Mouse (Mus musculus) lung, embryonic 15.5 days (tissue): ENCODE results near the gene Nell2. TPM values are rescaled to one million over a fixed set of nuclear protein-coding genes. Genes with fewer than 3 reads are reported as not detected.
"Not testable (repeated sequence)": the region's sequence is repeated elsewhere in the genome, so short reads cannot be mapped to it uniquely, and the experiment has no call there.

Experiments used
- ATAC-seq: fragments of 200-750 bp; cut with Nextera tagmentation; 2 replicates; pipeline ENCODE4 v1.8.0; 2017; ENCODE audit warnings: moderate number of reproducible peaks, borderline replicate concordance; ENCODE audit not compliant: low FRiP score, low TSS enrichment; ENCODE audit errors: extremely low read depth
- H3K27ac ChIP-seq: fragments of 300-500 bp; sonication (generic); 2 replicates; pipeline ENCODE4 v1.5.1; 2015; ENCODE audit warnings: moderate library complexity, mild to moderate bottlenecking, inconsistent platforms
- H3K27me3 ChIP-seq: fragments of 300-500 bp; sonication (generic); 2 replicates; pipeline ENCODE4 v1.6.1; 2015; ENCODE audit warnings: inconsistent platforms
- H3K36me3 ChIP-seq: fragments of 300-500 bp; sonication (generic); 2 replicates; pipeline ENCODE4 v1.6.1; 2015; ENCODE audit warnings: inconsistent platforms
- H3K4me1 ChIP-seq: fragments of 300-500 bp; sonication (generic); 2 replicates; pipeline ENCODE4 v1.6.1; 2015; ENCODE audit warnings: inconsistent platforms
- H3K4me2 ChIP-seq: fragments of 300-500 bp; sonication (generic); 2 replicates; pipeline ENCODE4 v1.6.1; 2015; ENCODE audit warnings: inconsistent platforms, mild to moderate bottlenecking, moderate library complexity
- H3K4me3 ChIP-seq: fragments of 300-500 bp; sonication (generic); 2 replicates; pipeline ENCODE4 v1.5.1; 2015; ENCODE audit warnings: mild to moderate bottlenecking, inconsistent platforms
- H3K9ac ChIP-seq: fragments of 300-500 bp; sonication (generic); 2 replicates; pipeline ENCODE4 v1.6.1; 2015; ENCODE audit warnings: inconsistent platforms
- H3K9me3 ChIP-seq: fragments of 300-500 bp; sonication (generic); 2 replicates; pipeline ENCODE4 v1.6.1; 2016; ENCODE audit warnings: inconsistent platforms
- WGBS: fragments of 180-500 bp; shearing (Covaris S2); methylation state at CpG from one replicate; pipeline ENCODE4 v1.1.7; 2015; 5-methylcytosine and 5-hydroxymethylcytosine counted together
- polyA plus RNA-seq: library from polyadenylated mRNA; unstranded; fragments of >200 nt; fragmentation: Nextera tagmentation; extraction: Ambion mirVana; gene quantifications from 2 replicates; pipeline ENCODE4 v1.2.1, GENCODE M21; 2015

Gene Nell2
- polyA plus RNA-seq, 1 experiment from 2014 or later, result 1.8 TPM

DNA sequence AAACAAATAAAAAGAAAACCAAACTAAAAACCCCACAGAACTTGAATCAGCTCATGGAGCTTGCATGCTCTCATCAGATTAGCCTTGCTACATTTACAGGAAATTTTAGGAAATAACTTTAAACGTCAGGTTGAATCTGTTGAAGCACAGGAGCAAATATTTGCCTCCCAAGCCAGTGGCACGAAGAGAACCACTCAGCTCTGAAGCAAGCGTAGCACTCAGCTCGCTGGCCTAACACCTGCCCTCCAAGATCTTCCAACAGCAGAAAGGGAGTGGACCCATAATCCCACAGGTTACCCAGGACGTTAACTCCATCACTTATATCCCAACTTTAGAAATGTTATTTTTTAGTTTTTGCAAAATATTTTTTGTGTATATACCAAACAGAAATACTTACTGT lies 252.8 kb downstream of the Nell2 start:
- Histone ChIP-seq H3K27me3 (no peaks in the 10 kb centered on the region), H3K4me2 (no peak overlapping the region), H3K27ac (no peak overlapping the region), H3K4me3 (no peak overlapping the region), H3K4me1 (no peaks in the 10 kb centered on the region), H3K36me3 (no peaks in the 10 kb centered on the region), H3K9me3 (no peaks in the 10 kb centered on the region), H3K9ac (no peak overlapping the region)
- ATAC-seq, result no peak
- 58% methylated on average over 5 of the region's 5 CpGs for whole genome bisulfite sequencing

DNA sequence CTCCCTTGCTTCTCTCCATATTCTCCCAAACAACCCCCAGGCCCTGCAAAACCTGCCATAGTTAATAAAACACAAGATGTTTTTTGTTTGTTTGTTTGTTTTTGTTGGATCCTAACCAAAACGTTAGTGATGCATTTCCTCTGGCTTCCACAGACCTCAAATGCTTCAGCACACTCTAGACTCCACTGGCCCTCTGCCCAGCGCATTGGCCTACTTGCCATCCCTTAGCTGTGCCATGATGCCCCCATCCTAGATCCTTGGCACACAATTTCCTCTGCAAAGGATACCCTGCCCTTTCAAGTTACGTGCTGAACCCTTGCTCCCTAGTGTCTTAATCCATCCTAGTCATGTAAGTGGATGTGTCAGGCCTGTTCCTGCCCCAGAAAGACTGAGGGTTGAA lies 255.1 kb downstream of the Nell2 start:
- no peaks in the 10 kb centered on the region for H3K9me3 ChIP-seq
- 70% methylated on average over 3 of the region's 3 CpGs for WGBS
- H3K4me1 ChIP-seq, result no peaks in the 10 kb centered on the region
- H3K27me3 ChIP-seq, result no peaks in the 10 kb centered on the region
- H3K4me3 ChIP-seq, result no peak overlapping the region
- no peaks in the 10 kb centered on the region for H3K36me3 ChIP-seq
- no peak for ATAC-seq
- H3K27ac ChIP-seq, result no peak overlapping the region
- no peak overlapping the region for H3K4me2 ChIP-seq
- H3K9ac ChIP-seq, result no peak overlapping the region

DNA sequence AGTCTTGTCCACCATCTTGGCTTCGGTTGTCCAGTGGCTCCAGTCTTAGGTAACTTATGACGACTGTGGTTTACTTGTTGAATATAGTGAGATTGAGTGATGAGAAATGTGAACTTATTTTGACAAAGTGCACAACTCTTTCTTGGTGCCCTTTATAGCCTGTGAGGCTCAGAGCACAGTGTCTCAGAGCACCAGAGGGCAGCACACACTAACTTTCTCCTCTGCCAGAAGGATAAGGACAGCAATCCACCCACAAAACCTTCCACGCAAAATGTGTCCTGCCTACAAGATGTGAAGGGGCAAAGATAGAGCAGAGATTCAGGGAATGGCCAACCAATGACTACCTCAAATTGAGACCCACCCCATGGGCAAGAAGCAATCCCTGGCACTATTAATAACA lies 256.2 kb downstream of the Nell2 start:
- ATAC-seq, result no peak
- Histone ChIP-seq H3K9ac (no peak overlapping the region), H3K27me3 (no peaks in the 10 kb centered on the region), H3K27ac (no peak overlapping the region), H3K4me3 (no peak overlapping the region), H3K4me2 (no peak overlapping the region), H3K9me3 (no peaks in the 10 kb centered on the region), H3K36me3 (no peaks in the 10 kb centered on the region), H3K4me1 (no peaks in the 10 kb centered on the region)
- WGBS, result 89% methylated on average over 3 of the region's 3 CpGs

DNA sequence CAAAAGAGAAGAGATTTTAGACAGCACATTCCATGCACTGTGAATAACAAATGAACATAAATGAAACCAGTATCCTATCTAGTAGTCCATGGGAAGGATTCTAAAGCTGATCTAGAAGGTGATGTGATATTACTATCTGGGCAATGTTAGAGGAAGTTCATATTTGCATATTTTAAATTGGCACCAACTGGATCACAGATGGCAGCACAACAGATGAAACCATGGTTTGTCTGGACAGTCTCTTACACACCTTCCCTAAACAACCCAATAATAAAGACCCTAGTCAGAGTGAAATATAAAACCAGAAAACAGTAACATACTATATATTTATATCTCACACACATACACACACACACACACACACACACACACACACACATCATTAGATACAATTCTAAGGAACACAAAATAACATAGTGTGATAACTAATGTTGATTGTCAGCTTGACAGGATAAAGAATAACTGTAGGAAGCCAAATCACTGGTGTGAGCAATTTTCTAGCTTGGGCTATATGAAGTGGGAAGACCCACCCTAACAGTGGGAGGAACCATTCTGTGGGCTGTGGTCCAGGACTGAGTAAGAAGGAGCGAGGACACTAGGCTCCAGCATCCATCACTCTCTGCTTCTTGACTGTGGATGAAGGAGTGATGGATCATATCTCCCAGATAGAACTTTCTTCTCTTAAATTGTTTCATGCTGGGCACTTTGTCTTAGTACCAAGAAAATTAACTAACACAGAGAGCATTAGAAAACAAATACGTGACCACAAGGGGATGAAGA lies 268.5 kb downstream of the Nell2 start:
- Histone ChIP-seq H3K27me3 (no peaks in the 10 kb centered on the region), H3K36me3 (no peaks in the 10 kb centered on the region), H3K4me3 (no peak overlapping the region), H3K4me2 (no peak overlapping the region), H3K9ac (no peak overlapping the region), H3K27ac (no peak overlapping the region), H3K4me1 (no peaks in the 10 kb centered on the region), H3K9me3 (no peaks in the 10 kb centered on the region)
- no peak for ATAC-seq
- 74% methylated on average over 2 of the region's 2 CpGs for WGBS

DNA sequence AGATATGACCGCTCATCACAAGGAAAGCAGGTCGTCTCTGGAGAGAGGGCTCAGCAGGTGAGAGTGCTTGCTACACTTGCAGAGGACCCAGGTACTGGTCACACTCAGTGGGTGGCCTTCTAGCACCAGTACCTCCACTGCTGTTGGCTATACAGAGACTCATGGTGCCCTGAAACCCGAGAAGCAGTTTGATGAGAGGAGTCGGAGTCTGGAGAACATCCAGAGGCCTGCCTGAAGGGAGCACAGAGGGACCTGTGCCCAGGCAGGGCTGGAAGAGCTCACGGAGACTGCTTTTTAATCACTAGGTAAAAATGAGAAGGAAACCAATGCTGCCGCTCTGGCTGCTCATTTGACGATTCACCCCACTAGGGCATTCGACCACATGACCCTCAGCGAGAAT lies 271.2 kb downstream of the Nell2 start:
- Histone ChIP-seq H3K36me3 (no peaks in the 10 kb centered on the region), H3K27ac (no peak overlapping the region), H3K27me3 (no peaks in the 10 kb centered on the region), H3K4me2 (no peak overlapping the region), H3K9ac (no peak overlapping the region), H3K4me1 (no peaks in the 10 kb centered on the region), H3K4me3 (no peak overlapping the region), H3K9me3 (no peaks in the 10 kb centered on the region)
- ATAC-seq, result no peak
- 60% methylated on average over 9 of the region's 9 CpGs for WGBS

DNA sequence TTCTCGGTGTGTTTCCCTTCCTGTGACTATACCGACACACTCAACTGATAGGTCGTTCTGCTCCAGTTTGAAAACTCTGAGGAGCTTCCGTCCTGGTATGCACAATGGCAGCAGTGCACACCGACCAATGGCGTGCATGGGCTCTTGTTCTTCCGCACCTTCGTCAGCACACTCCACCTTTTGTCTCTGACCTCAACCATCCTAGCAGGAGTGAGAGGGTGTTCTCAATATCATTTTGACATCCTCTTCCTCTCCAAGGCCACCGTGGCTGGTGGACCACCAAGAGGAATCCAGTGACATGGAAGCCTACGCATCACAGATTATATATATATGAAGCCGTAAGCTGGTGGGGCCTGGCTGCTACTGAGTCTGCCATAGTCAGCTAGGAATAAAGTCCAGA lies 282.8 kb downstream of the Nell2 start:
- H3K4me2 ChIP-seq, result no peak overlapping the region
- H3K27ac ChIP-seq, result no peak overlapping the region
- no peak for ATAC-seq
- WGBS, result 90% methylated on average over 11 of the region's 11 CpGs
- no peaks in the 10 kb centered on the region for H3K27me3 ChIP-seq
- no peak overlapping the region for H3K9ac ChIP-seq
- no peak overlapping the region for H3K4me3 ChIP-seq
- no peaks in the 10 kb centered on the region for H3K36me3 ChIP-seq
- no peaks in the 10 kb centered on the region for H3K4me1 ChIP-seq
- H3K9me3 ChIP-seq, result no peaks in the 10 kb centered on the region

DNA sequence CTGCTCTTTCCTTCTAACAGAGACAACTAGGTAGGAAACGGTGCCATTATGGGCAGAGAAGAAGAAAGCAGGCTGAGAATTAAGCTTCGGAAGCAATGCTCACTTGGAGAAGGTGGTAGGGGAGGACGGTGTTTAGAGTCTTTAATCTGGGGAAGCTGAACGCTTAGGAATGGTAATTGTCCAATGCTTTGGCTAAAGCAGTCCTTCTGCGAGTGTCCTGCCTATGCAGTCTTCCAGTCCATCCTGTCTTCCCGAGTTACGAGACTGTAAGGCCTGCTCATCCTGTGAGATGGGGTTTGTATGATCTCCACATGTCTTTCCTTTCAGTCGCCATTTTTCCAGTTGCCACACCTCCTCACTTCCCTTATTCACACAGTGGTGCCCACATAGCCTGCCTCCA lies 284.5 kb downstream of the Nell2 start:
- no peaks in the 10 kb centered on the region for H3K9me3 ChIP-seq
- WGBS, result 75% methylated on average over 8 of the region's 8 CpGs
- no peak overlapping the region for H3K4me2 ChIP-seq
- H3K4me3 ChIP-seq, result no peak overlapping the region
- no peak overlapping the region for H3K27ac ChIP-seq
- H3K27me3 ChIP-seq, result no peaks in the 10 kb centered on the region
- no peak for ATAC-seq
- H3K4me1 ChIP-seq, result no peaks in the 10 kb centered on the region
- H3K36me3 ChIP-seq, result no peaks in the 10 kb centered on the region
- no peak overlapping the region for H3K9ac ChIP-seq

DNA sequence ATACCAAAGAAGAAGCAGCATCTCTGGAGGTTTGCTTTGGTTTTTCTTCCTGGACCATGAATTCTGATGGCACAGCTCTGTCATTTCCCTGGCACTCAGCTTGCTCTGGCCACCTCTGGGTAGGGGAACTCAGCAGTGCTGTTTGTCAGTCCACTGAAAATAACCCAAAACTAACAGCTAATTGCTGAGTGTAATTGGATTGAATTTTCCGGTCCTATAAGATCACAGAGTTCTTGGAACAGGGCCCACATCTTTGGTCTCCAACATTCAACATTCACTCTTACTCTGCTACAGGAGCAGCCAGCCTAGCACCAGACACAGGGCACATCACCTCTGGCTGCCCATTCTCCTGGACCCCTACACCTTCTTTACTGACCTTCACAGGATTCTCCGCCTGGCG lies 287.2 kb downstream of the Nell2 start:
- Histone ChIP-seq H3K27me3 (no peaks in the 10 kb centered on the region), H3K4me1 (no peaks in the 10 kb centered on the region), H3K4me3 (no peak overlapping the region), H3K4me2 (no peak overlapping the region), H3K9ac (no peak overlapping the region), H3K27ac (no peak overlapping the region), H3K9me3 (no peaks in the 10 kb centered on the region), H3K36me3 (no peaks in the 10 kb centered on the region)
- WGBS, result 80% methylated on average over 3 of the region's 3 CpGs
- no peak for ATAC-seq

DNA sequence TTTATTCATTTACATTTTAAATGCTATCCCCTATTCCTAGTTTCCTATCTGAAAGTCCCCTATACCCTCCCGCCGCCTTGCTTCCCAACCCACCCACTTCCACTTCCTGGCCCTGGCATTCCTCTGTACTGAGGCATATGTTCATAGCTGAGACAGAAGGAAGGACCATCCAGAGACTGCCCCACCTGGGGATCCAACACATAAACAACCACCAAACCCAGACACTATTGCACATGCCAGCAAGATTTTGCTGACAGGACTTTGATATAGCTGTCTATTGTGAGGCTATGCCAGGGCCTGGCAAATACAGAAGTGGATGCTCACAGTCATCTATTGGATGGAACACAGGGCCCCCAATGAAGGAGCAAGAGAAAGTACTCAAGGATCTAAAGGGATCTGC lies 291.3 kb downstream of the Nell2 start:
- H3K4me2 ChIP-seq, ATAC-seq: not testable (repeated sequence)
- WGBS, result 91% methylated on average over 2 of the region's 2 CpGs

DNA sequence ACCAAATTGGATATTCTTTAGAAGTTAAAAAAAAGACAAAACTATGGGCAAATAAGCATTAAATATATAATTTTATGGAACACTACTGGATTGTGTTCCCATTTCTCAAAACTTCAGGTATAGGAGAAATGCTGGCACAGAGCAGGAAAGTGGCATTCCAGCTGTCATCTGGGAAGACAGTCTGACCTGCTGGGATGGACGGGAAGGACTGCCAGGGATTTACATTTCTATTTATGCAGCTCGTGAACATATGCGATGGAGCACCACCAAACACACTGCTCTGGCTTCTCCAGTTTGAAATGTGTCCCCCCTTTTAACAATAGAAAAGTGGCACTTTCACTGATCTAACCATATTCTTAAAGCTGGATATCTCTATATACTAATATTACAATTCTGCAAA lies 291.9 kb downstream of the Nell2 start:
- no peaks in the 10 kb centered on the region for H3K9me3 ChIP-seq
- H3K27me3 ChIP-seq, result no peaks in the 10 kb centered on the region
- H3K4me2 ChIP-seq, result no peak overlapping the region
- WGBS, result 85% methylated on average over 3 of the region's 3 CpGs
- no peak overlapping the region for H3K9ac ChIP-seq
- H3K27ac ChIP-seq, result no peak overlapping the region
- no peak for ATAC-seq
- H3K4me3 ChIP-seq, result no peak overlapping the region
- no peaks in the 10 kb centered on the region for H3K36me3 ChIP-seq
- no peaks in the 10 kb centered on the region for H3K4me1 ChIP-seq

More for the DNA sequence above, 291.3 kb downstream of the Nell2 start:
- not testable (repeated sequence) for H3K9ac ChIP-seq, H3K9me3 ChIP-seq, H3K36me3 ChIP-seq, H3K4me3 ChIP-seq, H3K27me3 ChIP-seq, H3K27ac ChIP-seq, H3K4me1 ChIP-seq

DNA sequence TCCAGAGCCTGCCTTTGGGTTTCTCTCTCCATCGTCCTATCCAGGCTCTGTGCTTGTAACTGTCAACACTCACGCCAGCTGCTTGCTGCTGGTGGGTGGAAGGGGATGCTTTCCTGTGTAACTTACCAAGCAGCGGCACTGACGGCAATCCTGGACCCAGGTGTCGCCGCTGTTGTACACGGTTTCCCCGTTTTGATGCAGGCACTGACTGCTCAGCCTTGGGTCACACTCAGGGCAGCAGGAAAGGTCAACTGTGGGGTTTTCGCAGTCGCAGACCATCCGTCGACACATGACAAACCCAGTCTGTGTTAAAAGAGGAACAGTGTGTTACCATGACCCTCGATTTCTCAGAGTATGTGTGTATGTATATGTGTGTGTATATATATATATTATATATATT lies 297.2 kb downstream of the Nell2 start:
- no peak overlapping the region for H3K9ac ChIP-seq
- H3K27ac ChIP-seq, result no peak overlapping the region
- no peaks in the 10 kb centered on the region for H3K4me1 ChIP-seq
- H3K9me3 ChIP-seq, result no peaks in the 10 kb centered on the region
- 64% methylated on average over 13 of the region's 13 CpGs for WGBS
- no peak overlapping the region for H3K4me3 ChIP-seq
- no peak for ATAC-seq
- H3K4me2 ChIP-seq, result no peak overlapping the region
- H3K27me3 ChIP-seq, result no peaks in the 10 kb centered on the region
- no peaks in the 10 kb centered on the region for H3K36me3 ChIP-seq

DNA sequence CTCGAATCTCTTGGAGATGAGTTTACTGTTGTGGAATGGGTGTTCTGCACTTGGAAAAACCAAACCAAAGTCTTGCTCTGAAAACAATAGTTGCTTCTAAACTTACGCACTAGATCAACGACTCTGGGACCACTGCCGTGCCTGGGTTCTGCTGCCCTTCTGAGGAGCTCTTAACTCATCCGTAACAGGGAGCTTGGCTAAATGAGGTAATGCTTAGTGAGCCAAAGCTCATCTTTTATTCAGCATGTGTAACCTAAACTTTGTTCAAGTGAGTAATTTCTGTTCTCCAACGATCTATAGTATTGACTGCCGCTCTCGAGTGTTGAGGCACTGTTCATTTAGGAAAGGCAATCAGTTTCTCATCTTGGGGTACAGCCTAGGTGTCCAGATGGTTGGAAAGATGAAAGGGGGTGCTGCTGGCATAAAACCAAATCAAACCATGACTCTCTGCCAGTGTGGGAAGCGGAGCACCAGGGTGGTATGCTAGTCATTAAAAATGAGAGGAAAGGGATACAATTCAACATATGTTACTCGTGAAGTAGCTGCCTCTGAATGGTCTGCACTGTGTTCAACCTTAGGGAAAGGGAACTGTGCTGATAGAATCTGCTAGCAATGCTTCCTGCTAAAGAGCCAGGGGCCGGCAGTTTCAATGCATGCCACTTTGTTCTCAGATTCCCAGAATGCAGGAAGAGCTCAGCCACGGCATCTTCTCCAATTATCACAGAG lies 311.6 kb downstream of the Nell2 start:
- Histone ChIP-seq H3K9me3 (no peaks in the 10 kb centered on the region), H3K27me3 (no peaks in the 10 kb centered on the region), H3K36me3 (no peaks in the 10 kb centered on the region), H3K27ac (no peak overlapping the region), H3K9ac (no peak overlapping the region), H3K4me3 (no peak overlapping the region), H3K4me2 (no peak overlapping the region), H3K4me1 (no peaks in the 10 kb centered on the region)
- ATAC-seq, result no peak
- WGBS, result 78% methylated on average over 12 of the region's 12 CpGs
